Mouse (Mus musculus) splenic B cell, adult 2 months (primary cell): ENCODE data around the gene Tpgs1.

ENCODE experiments used
- DNase-seq: peaks from one replicate; pipeline ENCODE4 v3.0.0-alpha.2; 2011; ENCODE audit warnings: low read depth, low spot score
- H3K27me3 ChIP-seq: 2 replicates; pipeline ENCODE4 v1.6.1; 2012; ENCODE audit warnings: mild to moderate bottlenecking, low read length, moderate library complexity, mixed read lengths; ENCODE audit not compliant: control insufficient read depth, poor library complexity, insufficient read depth, severe bottlenecking
- H3K36me3 ChIP-seq: 2 replicates; pipeline ENCODE4 v1.6.1; 2012; ENCODE audit warnings: mild to moderate bottlenecking, low read length, moderate library complexity, mixed read lengths; ENCODE audit not compliant: control insufficient read depth, poor library complexity, insufficient read depth, severe bottlenecking

Tpgs1 gene

DNA sequence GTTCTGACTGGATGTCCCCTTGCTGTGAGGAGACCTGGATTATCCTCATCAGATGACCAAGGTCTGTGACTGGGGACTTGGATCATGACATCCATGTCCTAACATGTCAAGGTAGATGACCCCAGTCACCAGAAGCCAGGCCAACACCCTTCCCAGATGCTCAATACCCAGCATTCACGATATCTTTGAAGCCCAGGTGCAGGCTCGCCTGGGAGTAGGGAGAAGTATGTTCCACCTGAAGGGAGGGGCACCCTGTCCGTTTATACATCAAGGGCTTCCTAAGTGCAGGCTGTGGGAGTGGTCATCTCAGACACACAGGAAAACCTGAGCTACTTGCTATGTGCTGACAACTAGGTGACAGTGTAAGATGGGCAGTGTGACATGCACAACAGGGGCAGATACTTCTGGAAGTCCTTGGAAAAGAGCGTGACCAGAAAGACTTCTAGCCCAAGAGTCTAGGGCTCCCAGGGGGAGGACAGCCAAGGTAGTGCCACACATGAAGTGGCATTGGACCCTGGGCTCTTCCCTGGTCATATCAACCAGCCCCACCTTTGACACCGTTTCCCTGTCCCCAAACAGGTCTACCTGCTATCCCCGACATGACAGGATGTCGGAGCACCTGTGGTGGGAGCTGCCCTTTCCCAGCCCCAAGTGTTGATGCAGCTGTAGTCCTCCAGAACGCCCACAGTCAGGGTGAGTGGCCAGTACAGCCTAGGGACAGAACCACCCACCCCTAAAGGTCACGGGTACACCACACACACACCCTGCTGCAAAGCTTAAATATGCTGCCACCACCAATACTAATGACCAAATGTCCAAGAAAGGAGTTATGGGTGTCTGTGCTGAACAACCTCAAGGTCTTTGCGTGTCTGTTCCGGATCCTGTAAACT is 11.7 kb downstream of the Tpgs1 start:
- H3K27me3 ChIP-seq, result no peaks in the 10 kb centered on the region
- peaks cover under 1% of the 10 kb centered on the region; the same call in 1 of the 2 replicates for H3K36me3 ChIP-seq
- DNase-seq, result peak; percentile 26

DNA sequence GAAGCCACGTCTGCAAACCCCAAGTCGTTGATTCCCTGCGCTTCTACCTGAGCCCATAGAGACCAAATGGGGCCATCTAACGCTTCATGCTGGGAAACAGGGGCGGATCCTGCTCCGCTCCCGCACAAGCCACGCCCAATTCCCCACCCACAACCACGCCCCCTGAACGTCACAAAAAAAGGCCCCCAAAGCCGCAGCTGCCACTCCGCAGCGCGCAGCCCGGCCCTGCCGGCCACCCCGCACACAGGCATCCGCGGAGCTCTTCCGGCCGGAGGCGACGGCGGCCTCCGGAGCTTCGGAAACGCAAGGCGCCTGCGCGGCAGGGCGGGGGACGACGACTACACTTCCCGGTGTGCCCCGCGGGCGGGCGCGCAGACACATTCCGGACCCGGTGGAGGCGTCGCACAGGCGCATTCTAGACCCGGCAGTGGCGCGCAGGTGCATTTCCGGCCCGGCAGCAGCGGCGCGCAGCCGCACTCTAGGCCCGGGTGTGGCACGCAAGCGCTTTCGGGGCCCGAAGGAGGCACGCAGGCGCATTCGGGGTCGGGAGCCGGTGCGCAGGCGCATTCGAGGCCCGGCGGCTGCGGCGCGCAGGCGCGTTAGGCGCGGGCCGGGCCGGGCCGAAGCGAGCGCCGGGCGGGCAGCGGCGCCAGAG is 12.5 kb downstream of the Tpgs1 start, which contains the start of gene Cdc34:
TSS of gene Cdc34 (plus strand) at position 605 of the 655 bp plus-strand sequence.
- Histone ChIP-seq H3K36me3 (peaks cover 2% of the 10 kb centered on the region), H3K27me3 (no peaks in the 10 kb centered on the region)
- DNase-seq, result peak; percentile 100

DNA sequence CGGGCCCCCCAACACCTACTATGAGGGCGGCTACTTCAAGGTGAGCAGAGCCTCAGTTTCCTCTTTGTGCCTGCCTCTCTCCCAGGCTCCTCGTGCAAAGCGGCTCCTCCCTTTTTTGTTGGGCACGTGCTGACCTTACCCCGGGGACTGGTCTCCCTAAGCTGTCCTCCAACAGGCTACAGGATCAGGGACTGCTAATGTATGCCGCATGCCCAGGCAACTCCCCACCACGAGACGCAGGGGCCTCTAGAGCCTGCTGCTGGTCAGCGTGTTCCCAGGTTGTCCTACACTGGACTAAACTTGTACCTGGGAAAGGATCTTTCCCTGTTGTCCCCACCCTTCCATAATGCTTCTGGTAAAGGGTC is 13.4 kb downstream of the Tpgs1 start:
- Histone ChIP-seq H3K36me3 (peaks cover 2% of the 10 kb centered on the region), H3K27me3 (no peaks in the 10 kb centered on the region)
- peak; percentile 37 for DNase-seq

DNA sequence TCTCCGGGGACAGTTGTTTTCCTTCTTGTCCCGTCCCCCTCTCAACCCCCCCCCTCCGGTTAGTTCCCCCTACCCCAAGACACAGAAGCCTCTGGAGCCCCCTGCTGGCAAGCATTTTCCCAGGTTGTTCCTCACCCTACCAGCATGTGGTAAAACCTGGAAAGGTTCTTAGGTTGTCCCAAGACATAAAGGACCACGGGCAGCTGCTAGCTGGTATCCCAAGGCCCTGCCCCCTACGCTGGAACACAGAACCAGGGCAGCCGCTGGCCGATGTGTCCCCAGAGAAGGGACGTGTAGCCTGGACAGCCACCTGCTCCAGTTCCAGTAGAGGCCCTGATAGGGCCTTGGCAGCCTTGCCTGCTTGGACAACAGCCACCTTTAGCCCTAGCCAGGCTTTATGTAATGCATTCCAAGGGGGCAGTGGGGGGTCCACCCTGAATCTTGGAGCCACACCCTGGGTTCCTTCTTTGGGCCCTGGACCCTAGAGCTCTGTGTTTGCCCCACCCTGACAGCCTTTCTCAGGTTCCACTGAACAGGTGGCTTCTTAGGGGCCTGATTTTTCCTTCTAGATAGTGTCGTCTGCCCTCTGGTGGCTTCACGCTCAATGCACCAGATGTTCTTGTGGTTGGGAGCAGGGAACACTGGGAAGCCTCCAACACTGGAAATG is 13.9 kb downstream of the Tpgs1 start:
- DNase-seq, result peak; percentile 62
- H3K27me3 ChIP-seq, result no peaks in the 10 kb centered on the region
- peaks cover 2% of the 10 kb centered on the region for H3K36me3 ChIP-seq

DNA sequence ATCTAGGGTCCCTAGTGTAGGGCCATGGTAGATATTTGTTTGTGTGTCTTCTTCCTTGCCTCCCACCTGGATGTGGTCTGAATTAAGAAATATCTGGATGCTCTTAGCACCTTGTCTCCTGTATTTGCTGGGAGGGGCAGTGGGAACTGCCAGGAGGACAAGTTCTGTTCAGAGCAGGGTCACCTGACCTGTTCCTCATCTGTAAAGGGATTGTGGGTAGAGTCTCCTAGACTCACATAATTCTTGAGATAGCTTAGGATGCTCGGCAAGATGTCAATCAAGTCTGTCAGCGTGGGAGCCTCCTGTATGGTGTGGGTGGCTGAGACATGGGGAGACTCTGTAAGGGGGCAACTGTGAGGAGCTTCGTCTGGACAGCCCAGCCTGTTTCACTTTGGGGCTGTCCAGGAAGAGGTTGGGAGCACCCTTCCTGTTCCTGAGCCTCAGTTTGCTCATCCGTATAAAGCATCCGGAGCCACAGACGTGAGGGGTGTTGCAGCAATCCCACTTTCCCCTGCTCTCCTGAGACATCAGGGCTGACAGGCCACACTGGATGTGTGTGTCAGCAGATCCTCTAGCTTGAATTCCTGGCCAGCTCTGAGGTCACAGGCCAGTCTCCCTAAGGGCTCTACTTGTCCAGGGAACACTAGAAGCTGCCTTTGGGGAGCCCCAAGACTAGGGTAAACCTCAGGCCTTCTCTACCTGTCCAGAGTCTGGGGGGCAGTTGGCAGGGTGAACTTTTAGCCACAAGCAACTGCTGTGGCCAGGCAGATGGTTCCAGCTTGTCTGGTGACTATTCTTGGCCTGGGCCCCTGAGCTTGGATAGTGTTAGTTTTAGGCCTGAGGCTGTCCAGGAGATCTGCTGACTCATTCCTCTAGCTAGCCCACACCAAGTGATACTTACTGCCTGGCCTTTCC is 14.8 kb downstream of the Tpgs1 start:
- DNase-seq, result no peak
- H3K36me3 ChIP-seq, result peaks cover 2% of the 10 kb centered on the region
- no peaks in the 10 kb centered on the region for H3K27me3 ChIP-seq

DNA sequence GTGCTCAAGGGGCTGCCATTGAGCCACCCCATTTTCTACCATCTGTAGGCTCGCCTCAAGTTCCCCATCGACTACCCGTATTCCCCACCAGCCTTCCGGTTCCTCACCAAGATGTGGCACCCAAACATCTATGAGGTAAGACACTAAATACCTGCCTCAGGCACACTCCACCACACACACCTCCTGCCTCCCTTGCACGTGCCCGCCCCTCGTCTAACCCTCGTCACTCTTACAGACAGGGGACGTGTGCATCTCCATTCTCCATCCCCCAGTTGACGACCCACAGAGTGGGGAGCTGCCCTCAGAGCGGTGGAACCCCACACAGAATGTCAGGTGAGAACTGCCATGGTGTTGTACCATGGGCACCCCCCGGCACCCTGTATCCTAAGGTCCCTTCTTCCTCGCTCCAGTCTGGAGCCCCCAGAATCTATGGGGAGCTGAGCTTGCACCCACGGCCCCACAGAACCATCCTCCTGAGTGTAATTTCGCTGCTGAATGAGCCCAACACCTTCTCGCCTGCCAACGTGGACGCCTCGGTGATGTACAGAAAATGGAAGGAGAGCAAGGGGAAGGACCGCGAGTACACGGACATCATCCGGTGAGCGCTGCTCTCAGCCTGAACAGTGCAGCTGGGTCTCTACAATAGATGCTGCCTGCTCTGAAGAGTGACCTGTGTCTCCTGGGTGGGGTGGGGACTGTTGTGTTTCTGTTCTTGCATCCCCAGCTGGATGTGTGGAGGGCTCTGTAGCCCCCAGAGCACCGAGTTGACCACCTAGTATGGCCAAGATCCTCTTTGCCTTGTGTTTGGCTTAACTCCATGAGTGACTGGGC is 15.8 kb downstream of the Tpgs1 start:
- H3K27me3 ChIP-seq, result no peaks in the 10 kb centered on the region
- H3K36me3 ChIP-seq, result peaks cover 2% of the 10 kb centered on the region
- DNase-seq, result no peak

DNA sequence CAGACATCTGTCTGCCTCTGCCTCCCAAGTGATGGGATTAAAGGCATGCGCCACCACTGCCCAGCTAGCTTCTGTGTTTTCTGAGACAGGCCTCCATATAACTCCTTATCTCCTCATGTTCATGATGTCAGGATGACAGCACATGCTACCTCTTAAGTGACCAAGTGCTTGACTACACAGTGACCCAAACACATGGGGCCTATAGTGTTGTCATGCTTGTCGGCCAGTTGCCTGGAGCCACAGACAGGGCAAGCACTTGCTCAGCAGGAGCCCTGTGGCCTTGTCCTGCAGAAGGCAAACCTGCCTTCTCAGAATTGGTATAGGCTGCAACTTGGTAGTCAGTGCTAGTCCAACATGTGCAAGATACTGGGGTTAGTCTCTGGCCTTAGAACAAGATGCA is 17.1 kb downstream of the Tpgs1 start:
- H3K27me3 ChIP-seq, result no peaks in the 10 kb centered on the region
- peaks cover 2% of the 10 kb centered on the region for H3K36me3 ChIP-seq
- DNase-seq, result no peak

DNA sequence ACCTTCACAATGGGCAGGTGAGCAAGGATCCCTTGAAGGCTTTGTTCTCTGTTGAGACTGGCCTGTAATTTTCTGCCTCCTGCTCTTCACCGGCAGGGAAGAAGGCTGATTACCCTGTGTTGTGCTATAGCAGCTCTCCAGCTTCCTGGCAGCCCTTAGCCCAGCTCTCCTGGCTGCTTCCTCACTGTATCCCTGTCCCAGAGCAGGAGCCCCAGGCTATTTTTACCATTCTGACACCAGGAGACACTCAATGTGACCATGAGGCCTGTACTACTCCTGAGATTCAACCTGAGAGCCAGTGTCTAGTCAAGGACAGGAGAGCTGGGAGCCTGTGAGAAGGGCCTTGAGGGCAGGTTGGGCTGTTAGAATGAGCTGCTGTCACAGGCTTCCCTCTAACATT is 17.5 kb downstream of the Tpgs1 start:
- Histone ChIP-seq H3K27me3 (no peaks in the 10 kb centered on the region), H3K36me3 (peaks cover 2% of the 10 kb centered on the region)
- no peak for DNase-seq

DNA sequence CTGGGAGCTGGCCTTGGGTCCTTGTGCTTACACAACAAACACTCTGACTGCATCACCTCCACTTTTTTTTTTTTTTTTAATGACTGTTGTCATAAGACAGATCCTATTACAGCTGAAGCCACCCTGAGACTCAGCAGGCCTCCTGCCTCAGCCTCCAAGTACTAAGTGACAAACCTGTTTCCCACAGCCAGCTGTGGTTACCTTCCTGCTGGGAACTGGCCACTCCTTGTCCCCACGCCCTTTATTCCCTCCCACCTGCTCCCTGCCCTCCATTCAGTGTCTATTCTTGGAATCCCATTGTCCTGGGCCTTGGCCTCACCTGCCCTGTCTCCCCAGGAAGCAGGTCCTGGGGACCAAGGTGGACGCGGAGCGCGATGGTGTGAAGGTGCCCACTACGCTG is 18.3 kb downstream of the Tpgs1 start:
- DNase-seq, result no peak
- Histone ChIP-seq H3K27me3 (no peaks in the 10 kb centered on the region), H3K36me3 (peaks cover 2% of the 10 kb centered on the region)

DNA sequence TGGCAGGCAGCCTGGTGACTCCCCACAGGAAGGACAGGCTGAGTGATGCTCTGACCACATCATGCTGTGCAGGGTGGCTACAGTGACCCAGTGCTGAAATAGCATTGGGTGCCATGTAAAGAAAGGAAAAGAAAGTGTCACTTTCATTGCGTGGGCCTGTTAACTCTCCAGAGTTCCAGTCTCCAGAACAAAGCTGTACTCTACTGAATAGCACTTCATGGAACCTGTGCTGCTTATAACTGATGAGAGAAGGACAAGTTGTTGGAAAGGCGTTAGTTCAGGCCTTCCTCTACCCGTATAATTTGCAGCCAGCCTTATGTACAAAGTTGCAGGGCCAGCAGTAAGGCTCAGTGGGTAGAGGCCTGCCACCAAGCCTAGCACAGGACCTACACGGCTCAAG is 19.6 kb downstream of the Tpgs1 start, which contains the start of gene Gzmm:
TSS of gene Gzmm (plus strand) at position 301 of the 400 bp plus-strand sequence.
- no peak for DNase-seq
- Histone ChIP-seq H3K27me3 (no peaks in the 10 kb centered on the region), H3K36me3 (peaks cover 2% of the 10 kb centered on the region)

DNA sequence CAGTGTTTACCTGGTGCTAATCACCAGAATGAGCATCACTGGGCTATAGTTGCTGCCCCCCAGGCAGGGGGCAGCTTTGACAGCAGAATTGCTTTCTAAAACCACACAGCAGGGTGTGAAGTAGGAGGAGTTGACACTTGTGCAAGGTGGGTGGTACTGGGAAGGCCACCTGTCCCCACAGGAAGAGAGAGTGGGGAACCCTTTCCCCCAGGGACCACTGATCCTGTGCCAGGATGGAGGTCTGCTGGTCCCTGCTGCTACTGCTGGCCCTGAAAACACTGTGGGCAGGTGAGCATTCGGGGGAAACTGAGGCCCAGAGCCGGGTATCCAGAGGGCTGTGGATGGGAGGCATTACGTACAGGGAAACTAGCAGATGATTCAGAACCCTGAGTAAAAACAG is 20.0 kb downstream of the Tpgs1 start:
- Histone ChIP-seq H3K27me3 (no peaks in the 10 kb centered on the region), H3K36me3 (peaks cover 2% of the 10 kb centered on the region)
- no peak for DNase-seq

DNA sequence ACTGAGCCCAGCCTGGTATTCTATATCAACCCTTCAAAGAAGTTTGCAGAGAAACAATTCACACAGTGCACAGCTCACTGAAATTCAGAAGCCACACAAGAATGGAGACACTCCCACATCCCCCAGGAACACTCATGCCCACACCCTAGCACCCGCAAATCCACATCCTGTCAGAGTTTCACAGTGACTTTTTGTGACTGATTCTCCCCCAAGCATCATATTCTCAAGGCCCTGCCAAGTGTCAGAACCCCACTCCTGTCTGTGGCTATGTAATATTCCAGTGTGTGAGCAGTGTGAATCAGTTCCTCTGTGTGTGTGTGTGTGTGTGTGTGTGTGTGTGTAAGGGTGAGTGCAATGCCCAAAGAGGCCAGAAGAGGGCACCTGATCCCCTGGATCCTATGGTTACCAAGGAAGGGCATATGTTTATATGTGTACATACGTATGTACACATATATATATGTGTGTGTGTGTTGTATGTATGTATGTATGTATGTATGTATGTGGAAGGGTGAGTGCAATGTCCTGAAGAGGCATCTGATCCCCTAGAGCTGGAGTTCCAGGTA is 22.9 kb downstream of the Tpgs1 start:
- H3K36me3 ChIP-seq, result no peaks in the 10 kb centered on the region; the same call in 1 of the 2 replicates
- no peaks in the 10 kb centered on the region for H3K27me3 ChIP-seq
- peak; percentile 32 for DNase-seq

DNA sequence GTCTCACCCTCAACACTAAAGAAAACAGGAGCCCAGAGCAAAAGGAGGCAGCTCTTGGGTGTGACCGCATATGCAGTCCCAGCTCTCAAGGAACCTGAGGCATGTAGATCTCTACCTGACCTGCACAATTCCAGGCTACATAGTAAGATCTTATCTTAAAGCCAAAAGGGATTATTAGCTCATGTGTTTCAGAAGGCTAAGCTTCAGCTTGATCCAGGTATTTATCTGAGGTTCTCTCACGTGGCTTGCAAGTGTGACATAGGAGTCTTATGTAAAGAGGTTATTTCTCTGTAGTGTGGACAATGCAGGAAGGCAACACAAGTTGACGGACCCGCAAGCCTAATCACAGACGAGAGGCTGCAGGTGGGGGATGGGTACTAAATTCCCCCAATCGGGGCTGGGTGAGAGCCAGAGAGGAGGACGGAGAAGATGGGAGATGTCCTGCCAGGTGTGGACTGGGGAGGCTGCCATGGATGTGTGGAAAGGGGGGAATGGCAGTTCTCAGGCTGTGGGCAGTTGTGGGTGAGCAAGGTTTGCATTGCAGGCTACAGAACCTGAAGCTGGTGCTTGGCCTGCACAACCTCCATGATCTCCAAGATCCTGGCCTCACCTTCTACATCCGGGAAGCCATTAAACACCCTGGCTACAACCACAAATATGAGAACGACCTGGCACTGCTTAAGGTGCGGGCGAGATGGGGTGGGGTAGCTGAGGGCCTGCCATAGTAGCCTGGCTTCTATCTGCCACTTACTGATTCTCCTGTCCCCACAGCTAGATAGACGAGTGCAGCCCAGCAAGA is 24.6 kb downstream of the Tpgs1 start:
- no peaks in the 10 kb centered on the region for H3K36me3 ChIP-seq
- no peak for DNase-seq
- H3K27me3 ChIP-seq, result no peaks in the 10 kb centered on the region
